Comparison of ENCODE assay signal across 8 mouse cellular contexts in the genomic region with DNA sequence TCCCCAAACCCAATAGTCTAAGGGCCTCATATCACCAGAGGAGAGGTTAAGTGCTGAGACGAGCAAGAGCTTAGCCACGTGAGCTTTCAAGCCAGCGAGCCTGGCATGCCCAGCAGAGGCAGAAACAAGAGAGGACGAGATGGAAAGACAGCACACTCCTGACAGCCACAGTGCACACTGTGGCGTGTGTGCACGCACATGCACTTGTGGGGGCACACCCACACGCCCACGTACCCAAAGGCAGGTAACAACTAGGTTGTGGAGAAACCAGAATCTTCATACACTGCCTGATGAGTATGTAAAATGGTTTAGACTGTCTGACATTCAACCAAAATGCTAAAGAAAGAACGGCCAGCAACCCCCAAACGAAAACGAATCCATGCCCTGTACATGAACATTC. TPM values are rescaled to one million over a fixed set of nuclear protein-coding genes. Genes with fewer than 3 reads are reported as not detected.
DNase-seq lines count a peak whose midpoint lies in the region; ATAC-seq and TF ChIP-seq lines count a peak whose summit lies in the region.

No protein-coding gene starts in this region.

- no peaks in the 10 kb centered on the region for H3K27me3 ChIP-seq in heart, embryonic 12.5 days (replicated peaks)
- no peaks in the 10 kb centered on the region for H3K27me3 ChIP-seq in hindbrain, embryonic 14.5 days (ENCODE audit: control insufficient read depth, insufficient read depth, low read length)
- H3K27me3 ChIP-seq in midbrain, embryonic 13.5 days: peaks cover 18% of the 10 kb centered on the region

- peak overlapping the region; percentile 48 for H3K27ac ChIP-seq in heart, embryonic 12.5 days (ENCODE audit: poor library complexity, severe bottlenecking)
- no peak overlapping the region for H3K27ac ChIP-seq in cortical plate, adult 2 months (ENCODE audit: insufficient read depth, low read length)
- no peak overlapping the region for H3K27ac ChIP-seq in hindbrain, embryonic 14.5 days
- H3K27ac ChIP-seq in midbrain, embryonic 13.5 days: no peak overlapping the region

- intact Hi-C loops in heart, postnatal 36 days (cut with DNase I): loop anchor here (10.0 kb wide), 2 partner anchors 136 to 436 kb away; partner anchors contain the start of gene Lbr

- no peak for TF ChIP-seq POLR2A in cortical plate, adult 2 months (IDR thresholded peaks at IDR 0.05; ENCODE audit: extremely low read depth, insufficient read depth, low read length)

- peak overlapping the region; percentile 45; the same call in 1 of the 2 replicates for H3K9ac ChIP-seq in heart, embryonic 12.5 days
- peak overlapping the region; percentile 85 for H3K9ac ChIP-seq in hindbrain, embryonic 14.5 days
- peak overlapping the region; percentile 51 for H3K9ac ChIP-seq in midbrain, embryonic 13.5 days (replicated peaks)

- peak overlapping the region; percentile 80 for H3K4me2 ChIP-seq in heart, embryonic 12.5 days
- peak overlapping the region; percentile 84 for H3K4me2 ChIP-seq in hindbrain, embryonic 14.5 days (replicated peaks)
- peak overlapping the region; percentile 72 for H3K4me2 ChIP-seq in midbrain, embryonic 13.5 days (replicated peaks)

- H3K4me3 ChIP-seq in heart, embryonic 12.5 days: peak overlapping the region; percentile 76
- peak overlapping the region; percentile 90 for H3K4me3 ChIP-seq in cortical plate, adult 2 months (ENCODE audit: insufficient read depth, low read length)
- H3K4me3 ChIP-seq in hindbrain, embryonic 14.5 days (replicated peaks; ENCODE audit: low read length): peak overlapping the region; percentile 57
- H3K4me3 ChIP-seq in midbrain, embryonic 13.5 days (replicated peaks): peak overlapping the region; percentile 64

- peaks cover 35% of the 10 kb centered on the region for H3K36me3 ChIP-seq in heart, embryonic 12.5 days
- peaks cover 37% of the 10 kb centered on the region for H3K36me3 ChIP-seq in hindbrain, embryonic 14.5 days (replicated peaks; ENCODE audit: control insufficient read depth, insufficient read depth)
- H3K36me3 ChIP-seq in midbrain, embryonic 13.5 days: peaks cover 35% of the 10 kb centered on the region

- no peak for DNase-seq in heart, postnatal 36 days
- no peak for DNase-seq in hindbrain, embryonic 14.5 days (ENCODE audit: low spot score)
- no peak for DNase-seq in embryo, embryonic 10.5 days (ENCODE audit: low spot score)
- no peak for DNase-seq in thymus, postnatal 36 days

- TF ChIP-seq CTCF in cortical plate, adult 2 months (IDR thresholded peaks at IDR 0.05; ENCODE audit: extremely low read depth, insufficient read depth, low read length): no peak

- WGBS in heart, embryonic 12.5 days: 32% methylated on average over 11 of the region's 11 CpGs
- WGBS in hindbrain, embryonic 14.5 days: 53% methylated on average over 11 of the region's 11 CpGs
- WGBS in midbrain, embryonic 13.5 days: 59% methylated on average over 11 of the region's 11 CpGs

- no peak for ATAC-seq in heart, embryonic 12.5 days (ENCODE audit: insufficient number of reproducible peaks, low FRiP score)
- ATAC-seq in hindbrain, embryonic 14.5 days (ENCODE audit: low FRiP score): no peak
- no peak for ATAC-seq in midbrain, embryonic 13.5 days
- ATAC-seq in granulocyte monocyte progenitor cell, adult 5-6 weeks (replicated peaks; ENCODE audit: poor library complexity, severe bottlenecking): no peak

- no peaks in the 10 kb centered on the region for H3K9me3 ChIP-seq in heart, embryonic 12.5 days (replicated peaks)
- H3K9me3 ChIP-seq in hindbrain, embryonic 14.5 days (ENCODE audit: control insufficient read depth, low read length): no peaks in the 10 kb centered on the region
- H3K9me3 ChIP-seq in midbrain, embryonic 13.5 days: no peaks in the 10 kb centered on the region

- H3K4me1 ChIP-seq in heart, embryonic 12.5 days (replicated peaks): peaks cover 20% of the 10 kb centered on the region
- H3K4me1 ChIP-seq in cortical plate, adult 2 months (ENCODE audit: control insufficient read depth, insufficient read depth, low read length): peaks cover 7% of the 10 kb centered on the region; the same call in 1 of the 2 replicates
- H3K4me1 ChIP-seq in hindbrain, embryonic 14.5 days (replicated peaks; ENCODE audit: control insufficient read depth, insufficient read depth, low read length): peaks cover 20% of the 10 kb centered on the region
- peaks cover 24% of the 10 kb centered on the region for H3K4me1 ChIP-seq in midbrain, embryonic 13.5 days (replicated peaks)

RNA-seq across cellular contexts. Expression of gene Degs1, which starts 2.0 kb away (rescaled TPM):
- 163 and 168 TPM in 2 replicates for polyA plus RNA-seq in heart, embryonic 12.5 days (2016; fragmentation: Nextera tagmentation; extraction: Ambion mirVana)
- 10 to 100 TPM; 59.2 to 60.7 TPM for total RNA-seq in heart, postnatal 36 days (2021)
- 77.2 and 88.7 TPM in 2 replicates for polyA plus RNA-seq in cortical plate, adult 2 months (2012; rRNA removed)
- polyA plus RNA-seq in hindbrain, embryonic 14.5 days (2014; fragmentation: Nextera tagmentation; extraction: Ambion mirVana): 102 and 115 TPM in 2 replicates
- polyA plus RNA-seq in midbrain, embryonic 13.5 days (2015; fragmentation: Nextera tagmentation; extraction: Ambion mirVana): 51.0 and 54.5 TPM in 2 replicates
- 47.8 and 48.3 TPM in 2 replicates for total RNA-seq in granulocyte monocyte progenitor cell, adult 5-6 weeks (2014; fragmentation: Nextera tagmentation)
- total RNA-seq in granulocyte monocyte progenitor cell, adult 5-6 weeks (2017): 41.5 and 45.5 TPM in 2 replicates
